Mouse (Mus musculus) stomach, embryonic 15.5 days (tissue): ENCODE results near the gene Ric1. TPM values are rescaled to one million over a fixed set of nuclear protein-coding genes. Genes with fewer than 3 reads are reported as not detected.

Source experiments
- ATAC-seq: fragments of 200-750 bp; cut with Nextera tagmentation; 2 replicates; pipeline ENCODE4 v1.8.0; 2017; ENCODE audit warnings: low read depth, moderate number of reproducible peaks, moderate TSS enrichment; ENCODE audit not compliant: insufficient read depth, low FRiP score
- H3K27ac ChIP-seq: fragments of 300-500 bp; sonication (generic); 2 replicates; pipeline ENCODE4 v1.5.1; 2015; ENCODE audit warnings: mild to moderate bottlenecking, inconsistent platforms
- H3K27me3 ChIP-seq: fragments of 300-500 bp; sonication (generic); replicated peaks from 2 replicates; pipeline ENCODE4 v1.6.1; 2015; ENCODE audit warnings: inconsistent platforms
- H3K36me3 ChIP-seq: fragments of 300-500 bp; sonication (generic); 2 replicates; pipeline ENCODE4 v1.6.1; 2015; ENCODE audit warnings: inconsistent platforms
- H3K4me1 ChIP-seq: fragments of 300-500 bp; sonication (generic); 2 replicates; pipeline ENCODE4 v1.6.1; 2015; ENCODE audit warnings: inconsistent platforms
- H3K4me2 ChIP-seq: fragments of 300-500 bp; sonication (generic); 2 replicates; pipeline ENCODE4 v1.6.1; 2015; ENCODE audit warnings: mild to moderate bottlenecking, inconsistent platforms
- H3K4me3 ChIP-seq: fragments of 300-500 bp; sonication (generic); replicated peaks from 2 replicates; pipeline ENCODE4 v1.5.1; 2015; ENCODE audit warnings: inconsistent platforms
- H3K9ac ChIP-seq: fragments of 300-500 bp; sonication (generic); 2 replicates; pipeline ENCODE4 v1.6.1; 2015; ENCODE audit warnings: inconsistent platforms
- H3K9me3 ChIP-seq: fragments of 300-500 bp; sonication (generic); 2 replicates; pipeline ENCODE4 v1.6.1; 2016; ENCODE audit warnings: inconsistent platforms
- WGBS: fragments of 180-500 bp; shearing (Covaris S2); methylation state at CpG from one replicate; pipeline ENCODE4 v1.1.7; 2015; 5-methylcytosine and 5-hydroxymethylcytosine counted together
- polyA plus RNA-seq: library from polyadenylated mRNA; unstranded; fragments of >200 nt; fragmentation: Nextera tagmentation; extraction: Ambion mirVana; gene quantifications from 2 replicates; pipeline ENCODE4 v1.2.1, GENCODE M21; 2015

Gene Ric1
- polyA plus RNA-seq = 13.8 and 14.3 TPM in 2 replicates

- H3K9me3 ChIP-seq = no peaks in the 10 kb centered on the region
- under 1% methylated on average over 70 of the region's 80 CpGs for WGBS
- ATAC-seq = peak; percentile 97
- peaks cover 4% of the 10 kb centered on the region; the same call in 1 of the 2 replicates for H3K4me1 ChIP-seq
- peak within 1 kb of the TSS; percentile 75 for H3K4me2 ChIP-seq
- peak within 1 kb of the TSS; percentile 93 for H3K9ac ChIP-seq
- H3K36me3 ChIP-seq = no peaks in the 10 kb centered on the region
- H3K27me3 ChIP-seq = no peaks in the 10 kb centered on the region
- peak within 1 kb of the TSS; percentile 90 for H3K27ac ChIP-seq
- H3K4me3 ChIP-seq = peak within 1 kb of the TSS; percentile 82
Observed at GRCm38 (mm10) chr19:29521637-29522435, at the start of gene Ric1. TSS of gene Ric1 (plus strand) at chr19:29522282.

GRCm38 (mm10) chr19:29472424-29472823, 49.7 kb upstream of the Ric1 start:
- 66% methylated on average over 8 of the region's 8 CpGs for WGBS
- ATAC-seq = no peak
- Histone ChIP-seq H3K9me3 (no peaks in the 10 kb centered on the region), H3K27me3 (no peaks in the 10 kb centered on the region), H3K9ac (no peak overlapping the region), H3K4me3 (no peak overlapping the region), H3K27ac (no peak overlapping the region), H3K4me2 (no peak overlapping the region), H3K4me1 (peaks cover 5% of the 10 kb centered on the region; the same call in 1 of the 2 replicates), H3K36me3 (no peaks in the 10 kb centered on the region)

- no peaks in the 10 kb centered on the region for H3K36me3 ChIP-seq
- H3K27me3 ChIP-seq = no peaks in the 10 kb centered on the region
- no peak overlapping the region for H3K27ac ChIP-seq
- no peak overlapping the region for H3K4me2 ChIP-seq
- no peaks in the 10 kb centered on the region for H3K9me3 ChIP-seq
- ATAC-seq = no peak
- WGBS = 76% methylated on average over 5 of the region's 5 CpGs
- peaks cover 5% of the 10 kb centered on the region; the same call in 1 of the 2 replicates for H3K4me1 ChIP-seq
- no peak overlapping the region for H3K9ac ChIP-seq
- no peak overlapping the region for H3K4me3 ChIP-seq
Observed at GRCm38 (mm10) chr19:29472946-29473345, 49.1 kb upstream of the Ric1 start.

GRCm38 (mm10) chr19:29474803-29475202, 47.3 kb upstream of the Ric1 start:
- ATAC-seq = no peak
- 52% methylated on average over 2 of the region's 2 CpGs for WGBS
- no peak overlapping the region for H3K9ac ChIP-seq
- H3K36me3 ChIP-seq = no peaks in the 10 kb centered on the region
- no peak overlapping the region for H3K27ac ChIP-seq
- no peaks in the 10 kb centered on the region for H3K9me3 ChIP-seq
- H3K27me3 ChIP-seq = no peaks in the 10 kb centered on the region
- H3K4me2 ChIP-seq = no peak overlapping the region
- H3K4me1 ChIP-seq = no peaks in the 10 kb centered on the region
- no peak overlapping the region for H3K4me3 ChIP-seq

- Histone ChIP-seq H3K36me3 (no peaks in the 10 kb centered on the region), H3K4me2 (no peak overlapping the region), H3K4me3 (no peak overlapping the region), H3K27me3 (no peaks in the 10 kb centered on the region), H3K9me3 (no peaks in the 10 kb centered on the region), H3K4me1 (no peaks in the 10 kb centered on the region), H3K27ac (no peak overlapping the region), H3K9ac (no peak overlapping the region)
- ATAC-seq = no peak
- 59% methylated on average over 4 of the region's 4 CpGs for WGBS
Observed at GRCm38 (mm10) chr19:29475210-29475620, 46.9 kb upstream of the Ric1 start.

GRCm38 (mm10) chr19:29478598-29478997, 43.5 kb upstream of the Ric1 start:
- Histone ChIP-seq H3K4me1 (no peaks in the 10 kb centered on the region), H3K27ac (no peak overlapping the region), H3K4me3 (no peak overlapping the region), H3K36me3 (no peaks in the 10 kb centered on the region), H3K4me2 (no peak overlapping the region), H3K9me3 (no peaks in the 10 kb centered on the region), H3K27me3 (no peaks in the 10 kb centered on the region), H3K9ac (no peak overlapping the region)
- 9% methylated on average over 4 of the region's 4 CpGs for WGBS
- ATAC-seq = no peak

- H3K9me3 ChIP-seq = no peaks in the 10 kb centered on the region
- no peak overlapping the region for H3K4me3 ChIP-seq
- no peak overlapping the region for H3K9ac ChIP-seq
- H3K36me3 ChIP-seq = no peaks in the 10 kb centered on the region
- H3K4me2 ChIP-seq = no peak overlapping the region
- ATAC-seq = no peak
- WGBS = 78% methylated on average over 6 of the region's 6 CpGs
- no peak overlapping the region for H3K27ac ChIP-seq
- no peaks in the 10 kb centered on the region for H3K4me1 ChIP-seq
- H3K27me3 ChIP-seq = no peaks in the 10 kb centered on the region
Observed at GRCm38 (mm10) chr19:29481578-29481977, 40.5 kb upstream of the Ric1 start.

GRCm38 (mm10) chr19:29482148-29482547, 39.9 kb upstream of the Ric1 start:
- ATAC-seq = no peak
- Histone ChIP-seq H3K4me3 (no peak overlapping the region), H3K4me1 (no peaks in the 10 kb centered on the region), H3K27ac (no peak overlapping the region), H3K27me3 (no peaks in the 10 kb centered on the region), H3K36me3 (no peaks in the 10 kb centered on the region), H3K9me3 (no peaks in the 10 kb centered on the region), H3K9ac (no peak overlapping the region), H3K4me2 (no peak overlapping the region)
- 77% methylated on average over 5 of the region's 5 CpGs for WGBS

GRCm38 (mm10) chr19:29482637-29483036, 39.4 kb upstream of the Ric1 start:
- no peaks in the 10 kb centered on the region for H3K36me3 ChIP-seq
- no peak overlapping the region for H3K4me2 ChIP-seq
- no peaks in the 10 kb centered on the region for H3K4me1 ChIP-seq
- ATAC-seq = no peak
- no peaks in the 10 kb centered on the region for H3K9me3 ChIP-seq
- H3K27me3 ChIP-seq = no peaks in the 10 kb centered on the region
- no peak overlapping the region for H3K27ac ChIP-seq
- H3K9ac ChIP-seq = no peak overlapping the region
- no peak overlapping the region for H3K4me3 ChIP-seq
- 74% methylated on average over 3 of the region's 3 CpGs for WGBS

GRCm38 (mm10) chr19:29483386-29483785, 38.7 kb upstream of the Ric1 start:
- H3K36me3 ChIP-seq = no peaks in the 10 kb centered on the region
- no peaks in the 10 kb centered on the region for H3K27me3 ChIP-seq
- no peak overlapping the region for H3K4me2 ChIP-seq
- H3K9me3 ChIP-seq = no peaks in the 10 kb centered on the region
- 54% methylated on average over 2 of the region's 2 CpGs for WGBS
- no peak overlapping the region for H3K9ac ChIP-seq
- no peak overlapping the region for H3K4me3 ChIP-seq
- ATAC-seq = no peak
- no peaks in the 10 kb centered on the region for H3K4me1 ChIP-seq
- H3K27ac ChIP-seq = no peak overlapping the region

- no peak overlapping the region for H3K9ac ChIP-seq
- H3K9me3 ChIP-seq = no peaks in the 10 kb centered on the region
- H3K36me3 ChIP-seq = no peaks in the 10 kb centered on the region
- no peak for ATAC-seq
- H3K4me1 ChIP-seq = no peaks in the 10 kb centered on the region
- no peak overlapping the region for H3K27ac ChIP-seq
- no peak overlapping the region for H3K4me3 ChIP-seq
- 40% methylated on average over 2 of the region's 2 CpGs for WGBS
- no peaks in the 10 kb centered on the region for H3K27me3 ChIP-seq
- H3K4me2 ChIP-seq = no peak overlapping the region
Observed at GRCm38 (mm10) chr19:29484537-29484936, 37.5 kb upstream of the Ric1 start.

- WGBS = 83% methylated on average over 3 of the region's 3 CpGs
- H3K4me2 ChIP-seq = no peak overlapping the region
- no peaks in the 10 kb centered on the region for H3K36me3 ChIP-seq
- no peaks in the 10 kb centered on the region for H3K27me3 ChIP-seq
- no peak overlapping the region for H3K27ac ChIP-seq
- no peak overlapping the region for H3K9ac ChIP-seq
- no peaks in the 10 kb centered on the region for H3K9me3 ChIP-seq
- H3K4me1 ChIP-seq = no peaks in the 10 kb centered on the region
- ATAC-seq = no peak
- no peak overlapping the region for H3K4me3 ChIP-seq
Observed at GRCm38 (mm10) chr19:29485257-29485948, 36.7 kb upstream of the Ric1 start.
